Mouse (Mus musculus) neural tube, embryonic 14.5 days (tissue): ENCODE data around the gene Tnip2. TPM values are rescaled to one million over a fixed set of nuclear protein-coding genes. Genes with fewer than 3 reads are reported as not detected.

ENCODE experiments used
- ATAC-seq: fragments of 200-750 bp; cut with Nextera tagmentation; 2 replicates; pipeline ENCODE4 v1.8.0; 2017; ENCODE audit warnings: low read depth, mild to moderate bottlenecking, moderate TSS enrichment, moderate library complexity
- H3K27ac ChIP-seq: fragments of 300-500 bp; sonication (generic); 2 replicates; pipeline ENCODE4 v1.5.1; 2014; ENCODE audit warnings: low read depth, mild to moderate bottlenecking, control low read depth, low read length, moderate library complexity, mixed read lengths
- H3K27me3 ChIP-seq: fragments of 300-500 bp; sonication (generic); 2 replicates; pipeline ENCODE4 v1.6.1; 2014; ENCODE audit warnings: low read length; ENCODE audit not compliant: control insufficient read depth, insufficient read depth
- H3K36me3 ChIP-seq: fragments of 300-500 bp; sonication (generic); 2 replicates; pipeline ENCODE4 v1.6.1; 2014; ENCODE audit warnings: low read length, mixed read lengths; ENCODE audit not compliant: control insufficient read depth, insufficient read depth
- H3K4me1 ChIP-seq: fragments of 300-500 bp; sonication (generic); 2 replicates; pipeline ENCODE4 v1.6.1; 2014; ENCODE audit warnings: low read length; ENCODE audit not compliant: control insufficient read depth, insufficient read depth
- H3K4me2 ChIP-seq: fragments of 300-500 bp; sonication (generic); 2 replicates; pipeline ENCODE4 v1.6.1; 2014; ENCODE audit warnings: mild to moderate bottlenecking, low read depth, low read length, control low read depth
- H3K4me3 ChIP-seq: fragments of 300-500 bp; sonication (generic); 2 replicates; pipeline ENCODE4 v1.5.1; 2014; ENCODE audit warnings: low read depth, low read length, control low read depth, mixed read lengths
- H3K9ac ChIP-seq: fragments of 300-500 bp; sonication (generic); replicated peaks from 2 replicates; pipeline ENCODE4 v1.6.1; 2014; ENCODE audit warnings: low read depth, mild to moderate bottlenecking, control low read depth, low read length, mixed read lengths
- H3K9me3 ChIP-seq: fragments of 300-500 bp; sonication (generic); 2 replicates; pipeline ENCODE4 v1.6.1; 2016; ENCODE audit warnings: low read length; ENCODE audit not compliant: control insufficient read depth
- WGBS: fragments of 180-500 bp; shearing (Covaris S2); extraction: QIAGEN DNeasy Blood & Tissue Kit; methylation state at CpG from one replicate; pipeline ENCODE4 v1.1.7; 2014; 5-methylcytosine and 5-hydroxymethylcytosine counted together
- polyA plus RNA-seq: library from polyadenylated mRNA; unstranded; fragments of >200 nt; fragmentation: Nextera tagmentation; extraction: Ambion mirVana; gene quantifications from 2 replicates; pipeline ENCODE4 v1.2.1, GENCODE M21; 2014

Gene Tnip2
- polyA plus RNA-seq, 1 experiment from 2014 or later, result 11.4 TPM

- H3K4me3 ChIP-seq, result no peak overlapping the region
Measured at GRCm38 (mm10) chr5:34527352-34527751, 13.6 kb upstream of the Tnip2 start.

GRCm38 (mm10) chr5:34526477-34526775 is 12.6 kb upstream of the Tnip2 start:
- no peak overlapping the region for H3K9ac ChIP-seq
- H3K4me2 ChIP-seq, result no peak overlapping the region
- H3K9me3 ChIP-seq, result no peaks in the 10 kb centered on the region
- no peak for ATAC-seq
- H3K4me3 ChIP-seq, result no peak overlapping the region
- H3K36me3 ChIP-seq, result no peaks in the 10 kb centered on the region
- WGBS, result 32% methylated on average over 5 of the region's 5 CpGs
- H3K4me1 ChIP-seq, result no peaks in the 10 kb centered on the region
- no peaks in the 10 kb centered on the region for H3K27me3 ChIP-seq
- no peak overlapping the region for H3K27ac ChIP-seq

More at GRCm38 (mm10) chr5:34527352-34527751, 13.6 kb upstream of the Tnip2 start:
- H3K36me3 ChIP-seq, result no peaks in the 10 kb centered on the region
- 80% methylated on average over 2 of the region's 2 CpGs for WGBS
- H3K27ac ChIP-seq, result no peak overlapping the region
- H3K4me2 ChIP-seq, result no peak overlapping the region
- ATAC-seq, result no peak
- no peaks in the 10 kb centered on the region for H3K9me3 ChIP-seq
- H3K4me1 ChIP-seq, result no peaks in the 10 kb centered on the region
- H3K27me3 ChIP-seq, result no peaks in the 10 kb centered on the region
- H3K9ac ChIP-seq, result no peak overlapping the region

DNA sequence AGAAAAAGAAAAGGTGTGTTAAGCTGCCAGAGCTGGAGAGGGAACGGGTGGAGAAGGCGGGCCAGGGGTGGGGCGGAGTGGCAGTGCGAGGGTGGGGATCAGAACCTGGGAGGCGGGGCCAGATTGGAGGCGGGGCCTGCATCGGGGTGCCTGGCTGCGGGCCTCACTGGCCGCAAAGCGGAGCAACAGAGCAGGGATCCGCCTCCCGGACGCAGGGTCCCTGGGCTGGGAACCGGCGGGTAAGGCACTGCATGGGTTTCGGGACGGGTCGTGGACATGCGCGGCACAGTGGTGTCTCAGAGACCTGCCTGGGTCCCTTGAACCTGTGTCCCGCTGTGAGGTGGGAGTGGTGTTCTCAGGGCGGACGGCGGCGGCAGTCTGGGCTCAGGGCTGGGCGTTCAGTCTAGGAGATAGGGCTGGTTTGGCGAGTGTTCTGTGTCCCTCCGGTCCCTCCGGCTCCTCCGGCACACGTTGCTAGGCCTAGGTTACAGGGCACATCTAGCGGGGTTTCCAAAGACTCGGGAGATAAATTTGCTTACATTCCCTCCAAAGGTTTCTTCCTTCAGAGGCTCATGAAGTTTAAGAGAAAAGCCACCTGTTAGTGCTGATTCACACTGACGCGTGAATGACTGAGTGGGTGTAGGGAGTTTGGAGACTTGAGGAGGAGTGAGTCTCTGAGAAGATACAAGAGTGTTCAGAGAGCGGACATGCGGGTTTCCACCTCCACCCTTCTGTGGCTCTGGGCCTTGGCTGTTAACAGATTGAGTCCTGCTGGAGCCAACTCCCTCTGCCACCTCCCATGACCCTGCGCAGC is 12.1 kb upstream of the Tnip2 start, which contains the start of gene Sh3bp2:
Gene Sh3bp2, plus strand, starts transcription at position 176 of the 814 bp plus-strand sequence.
- Histone ChIP-seq H3K36me3 (no peaks in the 10 kb centered on the region), H3K4me1 (no peaks in the 10 kb centered on the region), H3K9ac (peak within 1 kb of the TSS; percentile 39), H3K27ac (no peak within 1 kb of the TSS), H3K4me3 (peak within 1 kb of the TSS; percentile 27), H3K4me2 (peak within 1 kb of the TSS; percentile 54), H3K27me3 (no peaks in the 10 kb centered on the region), H3K9me3 (no peaks in the 10 kb centered on the region)
- ATAC-seq, result peak; percentile 91
- 3% methylated on average over 38 of the region's 38 CpGs for WGBS

DNA sequence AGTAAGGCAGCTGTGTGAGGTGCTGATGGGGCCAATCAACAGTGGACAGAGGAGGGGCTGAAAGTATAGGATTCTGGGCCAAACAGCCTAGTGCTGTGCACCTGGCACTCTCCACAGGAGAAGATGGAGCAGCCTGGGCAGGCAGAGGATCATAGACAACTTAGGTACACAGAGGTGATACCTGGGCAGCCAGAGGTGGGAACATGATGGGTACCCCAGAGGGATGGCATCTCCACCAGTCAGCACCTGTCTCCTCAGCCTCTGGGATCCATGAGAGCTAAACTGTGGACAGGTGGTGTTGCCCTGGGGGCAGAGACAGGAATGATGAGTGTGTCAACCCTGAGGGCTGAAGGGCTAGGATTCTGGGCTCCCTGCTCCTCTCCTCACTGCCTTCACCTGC is 10.7 kb upstream of the Tnip2 start:
- H3K27ac ChIP-seq, result no peak overlapping the region
- no peaks in the 10 kb centered on the region for H3K27me3 ChIP-seq
- no peak for ATAC-seq
- no peak overlapping the region for H3K4me3 ChIP-seq
- no peak overlapping the region for H3K4me2 ChIP-seq
- no peak overlapping the region for H3K9ac ChIP-seq
- H3K36me3 ChIP-seq, result no peaks in the 10 kb centered on the region
- H3K9me3 ChIP-seq, result no peaks in the 10 kb centered on the region
- H3K4me1 ChIP-seq, result no peaks in the 10 kb centered on the region

DNA sequence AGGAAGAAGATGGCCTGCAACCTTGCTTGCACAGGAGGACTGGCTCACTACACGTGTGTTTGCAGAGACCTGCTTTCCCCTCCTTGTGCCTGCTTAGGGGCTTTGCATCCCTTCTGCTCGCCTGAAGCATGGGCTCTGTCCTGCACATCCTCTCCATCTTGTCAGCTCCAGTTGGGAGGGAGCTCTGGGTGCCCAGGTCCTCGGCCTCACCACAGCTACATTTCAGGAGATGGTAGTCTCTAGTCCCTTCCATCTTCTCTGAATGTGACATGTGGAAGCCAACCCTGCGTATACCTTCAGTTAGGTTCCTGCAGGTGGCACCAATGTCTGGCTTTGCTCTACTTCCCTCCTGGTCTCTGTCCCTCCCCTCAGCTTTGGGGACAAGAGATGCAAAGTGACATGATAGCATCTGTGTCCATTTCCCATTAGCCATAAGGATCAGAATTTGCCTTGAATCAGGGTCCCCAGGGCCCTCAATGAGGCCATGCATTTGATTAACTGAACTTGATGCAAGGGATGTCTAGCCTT is 10.2 kb upstream of the Tnip2 start:
- 58% methylated on average over 4 of the region's 4 CpGs for WGBS
- Histone ChIP-seq H3K4me2 (no peak overlapping the region), H3K4me3 (no peak overlapping the region), H3K9ac (no peak overlapping the region), H3K27me3 (no peaks in the 10 kb centered on the region), H3K9me3 (no peaks in the 10 kb centered on the region), H3K27ac (no peak overlapping the region), H3K4me1 (no peaks in the 10 kb centered on the region), H3K36me3 (no peaks in the 10 kb centered on the region)
- no peak for ATAC-seq

DNA sequence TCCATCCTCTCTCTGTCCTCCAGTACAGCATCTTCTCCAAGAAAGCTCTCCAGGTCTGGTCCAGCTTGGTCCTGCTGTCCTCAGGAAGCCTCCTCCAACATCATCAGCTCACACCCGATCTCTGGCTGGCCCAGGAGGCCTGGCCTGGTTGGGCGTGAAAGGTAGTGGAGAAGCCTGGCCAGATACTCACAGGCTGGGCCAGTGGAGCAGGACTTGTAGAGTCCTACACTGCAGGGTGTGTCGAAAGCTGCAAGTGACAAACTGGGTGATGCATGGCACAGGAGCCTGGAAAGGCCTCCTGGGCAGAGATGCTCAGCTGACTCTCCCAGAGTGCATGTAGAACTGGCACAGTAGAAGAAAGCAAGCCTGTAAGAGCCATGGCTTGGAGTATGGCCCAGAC is 7.5 kb upstream of the Tnip2 start:
- H3K4me2 ChIP-seq, result no peak overlapping the region
- H3K4me3 ChIP-seq, result no peak overlapping the region
- 78% methylated on average over 3 of the region's 3 CpGs for WGBS
- no peak overlapping the region for H3K27ac ChIP-seq
- H3K27me3 ChIP-seq, result no peaks in the 10 kb centered on the region
- no peaks in the 10 kb centered on the region for H3K4me1 ChIP-seq
- H3K9me3 ChIP-seq, result no peaks in the 10 kb centered on the region
- ATAC-seq, result no peak
- no peak overlapping the region for H3K9ac ChIP-seq
- no peaks in the 10 kb centered on the region for H3K36me3 ChIP-seq

GRCm38 (mm10) chr5:34520458-34521209 is 6.8 kb upstream of the Tnip2 start:
- no peak overlapping the region for H3K9ac ChIP-seq
- no peak overlapping the region for H3K27ac ChIP-seq
- 77% methylated on average over 11 of the region's 11 CpGs for WGBS
- no peaks in the 10 kb centered on the region for H3K36me3 ChIP-seq
- ATAC-seq, result no peak
- no peak overlapping the region for H3K4me3 ChIP-seq
- H3K4me2 ChIP-seq, result no peak overlapping the region
- no peaks in the 10 kb centered on the region for H3K27me3 ChIP-seq
- no peaks in the 10 kb centered on the region for H3K9me3 ChIP-seq
- H3K4me1 ChIP-seq, result no peaks in the 10 kb centered on the region

DNA sequence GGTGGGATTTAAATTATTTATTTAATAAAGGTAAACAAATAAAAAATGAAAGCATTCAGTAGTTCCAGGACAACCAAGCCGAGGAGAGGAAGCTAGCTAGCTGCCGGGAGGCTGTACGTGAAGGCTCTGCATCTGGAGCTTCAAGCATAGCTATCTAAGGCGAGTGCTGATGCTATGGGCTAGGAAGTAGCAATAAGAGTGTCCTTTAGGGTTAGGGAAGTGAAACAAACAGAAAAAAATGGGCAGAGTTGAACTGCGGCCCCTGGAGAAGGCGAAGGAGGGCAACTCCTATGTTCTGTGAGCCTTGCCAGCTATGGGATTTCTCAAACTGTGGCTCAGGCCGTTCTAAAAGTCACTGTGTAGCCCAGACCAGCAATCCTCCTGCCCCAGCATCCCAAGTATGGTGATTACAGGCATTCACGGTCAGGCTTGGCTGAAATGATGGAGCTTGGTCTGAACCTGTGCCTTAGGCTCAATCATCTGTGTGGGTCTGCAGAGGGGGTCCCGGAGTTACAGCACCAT is 5.7 kb upstream of the Tnip2 start:
- Histone ChIP-seq H3K27me3 (no peaks in the 10 kb centered on the region), H3K4me1 (no peaks in the 10 kb centered on the region), H3K36me3 (no peaks in the 10 kb centered on the region), H3K4me3 (no peak overlapping the region), H3K9ac (no peak overlapping the region), H3K9me3 (no peaks in the 10 kb centered on the region), H3K4me2 (no peak overlapping the region), H3K27ac (no peak overlapping the region)
- WGBS, result 78% methylated on average over 9 of the region's 9 CpGs
- ATAC-seq, result no peak

DNA sequence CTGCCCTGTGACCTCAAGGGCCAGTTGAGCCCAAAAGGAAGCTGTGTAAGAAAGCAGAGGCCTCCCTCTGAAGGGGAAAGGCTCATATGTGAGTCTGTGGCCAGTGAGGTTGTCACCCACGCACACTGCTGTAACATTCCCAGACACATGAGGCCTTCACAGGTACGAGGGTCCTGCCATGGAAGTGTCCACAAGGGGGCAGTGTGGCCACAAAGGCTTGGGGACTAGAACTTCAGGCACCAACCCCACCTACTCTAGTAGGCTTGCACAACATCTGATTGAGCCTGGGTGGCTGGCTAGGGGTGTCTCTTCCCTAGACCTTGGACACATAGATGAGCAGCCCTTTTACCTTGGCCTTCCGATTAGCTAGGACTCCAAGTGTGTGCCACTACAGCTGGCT is 4.1 kb upstream of the Tnip2 start:
- no peaks in the 10 kb centered on the region for H3K9me3 ChIP-seq
- H3K4me3 ChIP-seq, result no peak overlapping the region
- no peaks in the 10 kb centered on the region for H3K36me3 ChIP-seq
- 31% methylated on average over 3 of the region's 3 CpGs for WGBS
- H3K4me1 ChIP-seq, result peaks cover 4% of the 10 kb centered on the region; the same call in 1 of the 2 replicates
- H3K4me2 ChIP-seq, result no peak overlapping the region
- no peak overlapping the region for H3K9ac ChIP-seq
- ATAC-seq, result no peak
- H3K27me3 ChIP-seq, result no peaks in the 10 kb centered on the region
- no peak overlapping the region for H3K27ac ChIP-seq
